Mouse (Mus musculus) embryonic facial prominence, embryonic 11.5 days (tissue): ENCODE data around the gene Higd1a. TPM values are rescaled to one million over a fixed set of nuclear protein-coding genes. Genes with fewer than 3 reads are reported as not detected.

Source experiments
- ATAC-seq: fragments of 200-750 bp; cut with Nextera tagmentation; replicated peaks from 2 replicates; pipeline ENCODE4 v1.8.0; 2017; ENCODE audit warnings: low read depth; ENCODE audit not compliant: insufficient number of reproducible peaks, low FRiP score, low TSS enrichment
- DNase-seq: peaks from one replicate; pipeline ENCODE4 v3.0.0-alpha.2; 2015; ENCODE audit warnings: low spot score
- H3K27ac ChIP-seq: fragments of 300-500 bp; sonication (generic); replicated peaks from 2 replicates; pipeline ENCODE4 v1.5.1; 2014; ENCODE audit warnings: mild to moderate bottlenecking, low read depth, low read length, control low read depth
- H3K27me3 ChIP-seq: fragments of 300-500 bp; sonication (generic); 2 replicates; pipeline ENCODE4 v1.6.1; 2014; ENCODE audit warnings: mild to moderate bottlenecking, low read length, moderate library complexity, mixed read lengths; ENCODE audit not compliant: control insufficient read depth, insufficient read depth
- H3K36me3 ChIP-seq: fragments of 300-500 bp; sonication (generic); replicated peaks from 2 replicates; pipeline ENCODE4 v1.6.1; 2014; ENCODE audit warnings: low read depth, mild to moderate bottlenecking, low read length, moderate library complexity, mixed read lengths; ENCODE audit not compliant: control insufficient read depth, insufficient read depth
- H3K4me1 ChIP-seq: fragments of 300-500 bp; sonication (generic); 2 replicates; pipeline ENCODE4 v1.6.1; 2014; ENCODE audit warnings: low read length, mixed read lengths; ENCODE audit not compliant: control insufficient read depth, insufficient read depth
- H3K4me2 ChIP-seq: fragments of 300-500 bp; sonication (generic); 2 replicates; pipeline ENCODE4 v1.6.1; 2014; ENCODE audit warnings: low read depth, mild to moderate bottlenecking, control low read depth, low read length, moderate library complexity
- H3K4me3 ChIP-seq: fragments of 300-500 bp; sonication (generic); 2 replicates; pipeline ENCODE4 v1.5.1; 2014; ENCODE audit warnings: low read depth, low read length, control low read depth
- H3K9ac ChIP-seq: fragments of 300-500 bp; sonication (generic); replicated peaks from 2 replicates; pipeline ENCODE4 v1.6.1; 2014; ENCODE audit warnings: mild to moderate bottlenecking, control low read depth, low read length
- H3K9me3 ChIP-seq: fragments of 300-500 bp; sonication (generic); replicated peaks from 2 replicates; pipeline ENCODE4 v1.6.1; 2016; ENCODE audit warnings: mild to moderate bottlenecking, low read length, inconsistent platforms, mixed read lengths; ENCODE audit not compliant: control insufficient read depth
- WGBS: fragments of 180-500 bp; shearing (Covaris S2); extraction: QIAGEN DNeasy Blood & Tissue Kit; methylation state at CpG from one replicate; pipeline ENCODE4 v1.1.7; 2014; 5-methylcytosine and 5-hydroxymethylcytosine counted together
- polyA plus RNA-seq: library from polyadenylated mRNA; unstranded; fragments of >200 nt; fragmentation: Nextera tagmentation; extraction: Ambion mirVana; gene quantifications from 2 replicates; pipeline ENCODE4 v1.2.1, GENCODE M21; 2014

Gene Higd1a
- polyA plus RNA-seq, 1 experiment from 2014 or later, result 135 TPM

DNA sequence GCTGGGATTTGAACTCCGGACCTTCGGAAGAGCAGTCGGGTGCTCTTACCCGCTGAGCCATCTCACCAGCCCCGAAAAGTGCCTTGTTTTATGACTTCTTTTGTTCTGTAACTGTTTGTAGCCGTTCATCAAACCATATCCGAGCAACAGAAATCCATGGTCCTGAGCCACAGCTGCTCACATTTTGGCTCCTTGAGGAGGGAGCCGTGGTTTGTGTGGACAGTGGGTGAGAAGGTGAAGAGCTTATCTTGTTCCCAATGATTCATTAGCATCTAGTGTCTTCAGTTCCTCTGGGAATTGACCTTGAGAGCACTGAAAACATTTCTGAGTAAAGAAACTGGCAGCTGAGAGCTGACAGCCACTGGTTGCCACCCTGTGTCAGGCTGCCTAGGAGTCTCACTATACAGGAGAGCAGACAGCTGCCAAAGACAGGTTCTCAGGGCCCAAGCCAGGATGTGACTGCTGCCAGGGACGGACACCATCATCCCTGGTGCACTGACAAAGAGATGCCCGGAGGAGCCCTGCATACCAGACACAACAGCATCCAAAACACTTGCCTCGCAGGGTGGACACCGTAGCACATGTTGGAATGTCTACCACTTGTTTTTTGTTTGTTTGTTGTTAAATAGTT lies 34.0 kb upstream of the Higd1a start:
- 89% methylated on average over 12 of the region's 12 CpGs for WGBS
- H3K36me3 ChIP-seq, result no peaks in the 10 kb centered on the region
- ATAC-seq (no peak), DNase-seq (no peak)
- H3K9ac ChIP-seq, result no peak overlapping the region
- no peaks in the 10 kb centered on the region for H3K9me3 ChIP-seq
- H3K4me1 ChIP-seq, result no peaks in the 10 kb centered on the region
- no peak overlapping the region for H3K4me2 ChIP-seq
- no peaks in the 10 kb centered on the region for H3K27me3 ChIP-seq
- H3K27ac ChIP-seq, result no peak overlapping the region
- H3K4me3 ChIP-seq, result no peak overlapping the region

DNA sequence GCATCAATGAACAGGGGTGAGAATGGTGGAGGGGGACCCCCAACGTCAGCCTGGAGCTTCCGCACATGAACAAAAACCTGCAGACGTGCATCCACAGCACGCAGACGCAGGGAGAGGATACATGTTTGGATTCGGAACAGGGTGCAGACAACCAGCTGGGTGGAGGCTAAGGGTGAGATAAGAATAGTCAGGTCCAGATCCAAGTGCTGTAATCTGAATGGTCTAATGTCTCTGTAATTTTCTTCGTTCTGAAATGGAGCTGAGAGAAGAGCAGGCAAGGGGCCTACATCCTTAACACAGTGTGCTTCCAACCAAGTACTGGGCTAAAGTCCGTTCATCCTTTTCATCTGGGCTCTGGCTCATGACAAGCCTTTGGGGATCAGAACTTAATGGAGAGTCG lies 33.1 kb upstream of the Higd1a start:
- ATAC-seq, result no peak
- WGBS, result 83% methylated on average over 9 of the region's 9 CpGs
- no peak for DNase-seq

DNA sequence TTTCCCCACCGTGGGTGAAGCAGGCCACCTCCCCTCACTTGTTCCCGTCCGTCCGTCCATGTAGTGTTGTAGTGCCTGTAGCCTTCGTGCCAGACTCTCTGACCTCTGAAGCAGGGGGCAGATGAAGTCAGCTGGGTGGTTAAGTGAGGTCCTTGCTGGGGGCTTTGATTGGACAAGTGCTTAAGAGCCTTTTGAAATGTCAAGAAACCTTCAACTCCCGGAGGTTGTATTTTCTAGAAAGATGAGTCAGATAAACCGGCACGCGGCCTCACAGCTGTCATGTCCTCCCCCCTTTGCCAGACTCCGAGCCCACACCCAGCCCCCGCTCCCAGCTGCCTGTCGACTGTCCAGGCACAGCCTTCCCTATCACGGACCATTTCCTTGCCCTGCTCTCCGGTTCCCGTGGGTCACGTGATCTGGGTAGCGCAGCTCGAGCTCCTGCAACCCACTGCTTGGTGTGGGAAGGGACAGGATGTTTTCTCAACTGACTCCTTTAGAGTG lies 32.3 kb upstream of the Higd1a start:
- no peak overlapping the region for H3K9ac ChIP-seq
- ATAC-seq (0 out of 2 replicates have a peak, but pooled peaks have one; percentile 75), DNase-seq (peak; percentile 38)
- no peaks in the 10 kb centered on the region for H3K36me3 ChIP-seq
- no peak overlapping the region for H3K4me2 ChIP-seq
- H3K9me3 ChIP-seq, result no peaks in the 10 kb centered on the region
- H3K4me3 ChIP-seq, result no peak overlapping the region
- no peak overlapping the region for H3K27ac ChIP-seq
- 30% methylated on average over 18 of the region's 18 CpGs for WGBS
- no peaks in the 10 kb centered on the region for H3K27me3 ChIP-seq
- H3K4me1 ChIP-seq, result no peaks in the 10 kb centered on the region

More for the DNA sequence above, 33.1 kb upstream of the Higd1a start:
- Histone ChIP-seq H3K36me3 (no peaks in the 10 kb centered on the region), H3K4me1 (no peaks in the 10 kb centered on the region), H3K27me3 (no peaks in the 10 kb centered on the region), H3K4me3 (no peak overlapping the region), H3K27ac (no peak overlapping the region), H3K9me3 (no peaks in the 10 kb centered on the region), H3K9ac (no peak overlapping the region), H3K4me2 (no peak overlapping the region)

DNA sequence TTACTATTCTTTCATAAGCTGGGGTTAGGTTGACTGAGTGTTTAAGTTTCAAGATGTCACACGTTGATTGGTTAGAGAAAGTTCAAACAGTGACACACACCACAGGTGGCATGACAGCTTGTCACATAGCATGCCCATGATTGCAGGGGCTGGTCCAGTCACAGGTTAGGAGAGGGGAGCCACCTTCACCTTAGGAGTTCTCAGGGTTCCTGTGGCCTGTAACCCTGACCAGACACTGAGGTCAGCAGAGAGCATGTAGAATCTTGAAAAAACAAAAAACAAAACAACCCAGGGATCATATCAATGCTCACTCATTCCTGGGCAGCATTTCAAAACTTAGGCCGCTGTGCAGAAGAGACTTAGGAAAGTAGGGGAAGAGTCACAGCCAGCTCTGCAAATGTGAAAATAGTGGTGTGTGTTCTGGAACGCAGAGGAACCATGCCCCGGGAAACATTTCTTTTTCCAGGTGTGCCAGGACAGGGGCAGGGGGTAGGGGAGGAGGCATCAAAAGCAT lies 31.8 kb upstream of the Higd1a start:
- WGBS, result 69% methylated on average over 4 of the region's 4 CpGs
- Histone ChIP-seq H3K27ac (no peak overlapping the region), H3K4me2 (no peak overlapping the region), H3K27me3 (no peaks in the 10 kb centered on the region), H3K36me3 (no peaks in the 10 kb centered on the region), H3K9me3 (no peaks in the 10 kb centered on the region), H3K4me1 (no peaks in the 10 kb centered on the region), H3K4me3 (no peak overlapping the region), H3K9ac (no peak overlapping the region)
- ATAC-seq (no peak), DNase-seq (no peak)

DNA sequence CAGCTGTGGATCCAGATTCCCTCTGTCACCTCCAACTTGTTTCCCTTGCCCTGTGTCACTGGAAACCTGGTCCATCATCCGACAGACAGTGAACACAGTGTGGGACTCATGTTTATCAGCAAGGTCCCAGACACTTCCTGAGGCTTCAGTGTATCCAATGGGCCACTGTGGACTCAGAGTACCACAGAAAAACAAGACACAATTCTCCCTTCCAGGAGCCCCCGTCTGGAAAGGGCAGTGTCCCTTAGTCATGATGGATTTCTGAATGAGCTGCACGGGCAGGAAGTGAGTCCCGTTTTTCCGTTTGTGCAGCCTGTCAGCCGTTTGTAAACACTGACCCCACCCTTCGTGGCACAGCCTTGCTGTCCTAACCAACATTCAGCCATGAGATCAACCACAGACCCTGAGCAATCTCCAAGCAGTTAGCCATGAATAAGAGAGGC lies 23.9 kb upstream of the Higd1a start:
- DNase-seq (no peak), ATAC-seq (no peak)
- no peak overlapping the region for H3K27ac ChIP-seq
- H3K4me1 ChIP-seq, result no peaks in the 10 kb centered on the region
- H3K9me3 ChIP-seq, result no peaks in the 10 kb centered on the region
- 58% methylated on average over 7 of the region's 7 CpGs for WGBS
- no peaks in the 10 kb centered on the region for H3K36me3 ChIP-seq
- H3K4me2 ChIP-seq, result no peak overlapping the region
- H3K9ac ChIP-seq, result no peak overlapping the region
- no peaks in the 10 kb centered on the region; the same call in 1 of the 2 replicates for H3K27me3 ChIP-seq
- no peak overlapping the region for H3K4me3 ChIP-seq

DNA sequence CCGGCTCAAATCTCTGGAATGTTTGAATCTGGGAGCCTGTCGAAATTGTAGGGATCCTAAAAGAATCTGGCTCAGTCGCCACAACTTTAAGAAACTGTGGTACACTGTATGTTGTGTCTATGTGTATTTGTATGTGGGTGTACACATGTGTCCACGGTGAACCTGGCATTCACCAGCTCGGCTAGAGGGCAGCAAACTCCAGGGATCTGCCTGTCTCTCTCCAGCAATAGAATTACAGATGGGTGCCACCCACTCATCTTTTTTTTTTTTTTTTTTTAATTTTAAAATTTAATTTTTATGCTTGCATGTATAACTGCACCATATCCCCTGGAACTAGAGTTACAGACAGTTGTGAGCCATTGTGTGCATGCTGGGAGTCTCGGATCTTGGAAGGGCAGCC lies 23.1 kb upstream of the Higd1a start:
- DNase-seq, result no peak
- Histone ChIP-seq H3K36me3 (no peaks in the 10 kb centered on the region), H3K27me3 (no peaks in the 10 kb centered on the region; the same call in 1 of the 2 replicates), H3K4me1 (no peaks in the 10 kb centered on the region), H3K9ac (no peak overlapping the region), H3K27ac (no peak overlapping the region), H3K4me2 (no peak overlapping the region), H3K4me3 (no peak overlapping the region), H3K9me3 (no peaks in the 10 kb centered on the region)
- 73% methylated on average over 6 of the region's 6 CpGs for WGBS
- ATAC-seq, result no peak

DNA sequence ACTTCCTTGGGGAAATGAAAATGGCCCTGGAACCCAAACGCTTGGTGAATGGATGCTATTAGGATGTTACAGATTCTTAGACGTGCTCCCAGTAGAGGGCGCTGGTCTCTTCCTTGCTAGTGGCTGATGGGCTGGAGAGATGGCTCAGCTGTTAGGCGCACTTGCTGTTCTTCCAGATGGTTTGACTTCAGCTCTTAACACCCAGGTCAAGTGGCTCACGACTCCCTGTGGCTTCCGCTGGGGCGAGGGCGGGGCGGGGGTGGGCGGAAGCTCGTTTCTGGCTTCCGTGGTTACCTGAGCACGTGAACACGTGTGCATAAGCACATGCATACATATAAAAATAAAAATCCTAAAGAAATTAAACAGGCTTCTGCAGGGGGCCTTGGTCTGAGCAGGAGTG lies 22.7 kb upstream of the Higd1a start:
- Histone ChIP-seq H3K4me1 (no peaks in the 10 kb centered on the region), H3K27ac (no peak overlapping the region), H3K9ac (no peak overlapping the region), H3K4me2 (no peak overlapping the region), H3K27me3 (no peaks in the 10 kb centered on the region; the same call in 1 of the 2 replicates), H3K4me3 (no peak overlapping the region), H3K36me3 (no peaks in the 10 kb centered on the region), H3K9me3 (no peaks in the 10 kb centered on the region)
- DNase-seq, result peak; percentile 77
- no peak for ATAC-seq
- WGBS, result 22% methylated on average over 14 of the region's 14 CpGs

DNA sequence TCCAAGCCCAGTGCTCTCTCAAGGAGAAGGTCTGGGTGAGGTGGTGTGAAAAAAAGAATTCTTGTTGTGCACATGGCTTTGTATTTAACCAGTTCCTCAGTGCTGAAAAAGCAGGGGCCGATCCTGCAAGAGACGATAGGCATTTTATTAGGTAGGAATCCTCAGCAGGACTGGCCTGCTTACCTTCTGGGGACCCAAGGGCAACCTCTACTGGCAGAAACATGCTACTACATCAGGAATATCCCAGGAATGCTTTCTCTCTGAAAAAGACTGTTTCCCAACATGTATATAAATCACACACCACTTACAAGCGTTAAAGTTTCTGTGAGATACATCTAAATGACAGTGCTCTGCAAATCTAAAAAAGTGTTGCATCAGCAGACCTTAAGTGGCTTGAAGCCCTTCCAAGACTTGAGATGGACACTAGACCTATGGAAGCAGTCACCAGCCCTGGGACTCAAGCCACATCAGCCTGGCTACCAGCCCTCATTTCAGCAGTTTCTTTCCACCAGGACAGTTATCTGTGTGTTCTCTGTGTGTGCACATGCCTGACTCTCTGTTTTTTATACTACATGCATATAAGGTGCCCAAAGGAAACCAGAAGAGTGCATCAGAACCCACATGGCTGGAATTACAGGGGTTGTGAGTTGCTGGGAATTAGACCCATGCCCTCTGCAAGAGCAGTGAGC lies 19.0 kb upstream of the Higd1a start:
- DNase-seq (peak; percentile 70), ATAC-seq (no peak)
- Histone ChIP-seq H3K9me3 (no peaks in the 10 kb centered on the region), H3K4me3 (no peak overlapping the region), H3K36me3 (no peaks in the 10 kb centered on the region), H3K27ac (no peak overlapping the region), H3K4me2 (no peak overlapping the region), H3K4me1 (no peaks in the 10 kb centered on the region), H3K9ac (no peak overlapping the region), H3K27me3 (no peaks in the 10 kb centered on the region; the same call in 1 of the 2 replicates)
- 26% methylated on average over 3 of the region's 3 CpGs for WGBS
